Mouse (Mus musculus) lung, postnatal 36 days (tissue): ENCODE results near the gene Zscan20.
A peak's percentile ranks its signal among the peaks of the same experiment; 100 is the strongest.

ENCODE experiments used
- DNase-seq: peaks from one replicate; pipeline ENCODE4 v3.0.0; 2022; ENCODE audit warnings: mixed read lengths

The Zscan20 gene

DNA sequence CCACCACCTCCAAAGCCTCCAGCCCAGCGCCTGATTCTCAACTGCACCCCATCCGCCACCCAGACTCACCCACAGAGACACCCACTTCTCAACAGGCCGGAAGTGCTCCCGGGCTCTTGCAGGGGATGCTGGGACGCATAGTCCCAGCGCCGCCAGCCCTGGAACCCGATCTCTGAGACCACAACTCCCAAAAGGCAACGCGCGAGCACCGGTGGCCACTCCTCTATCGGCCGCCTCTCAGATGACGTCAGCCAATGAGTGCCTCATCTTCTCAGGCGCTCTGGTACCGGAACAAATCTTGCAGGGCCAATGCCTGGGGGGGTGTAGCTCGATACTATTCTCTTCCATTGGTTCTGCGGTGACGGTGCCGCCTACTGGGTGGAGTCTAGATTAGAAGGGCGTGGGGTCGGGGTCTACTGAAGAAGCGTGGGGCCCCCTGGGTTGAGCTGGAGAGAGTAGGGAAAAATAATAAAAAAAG is at the start of gene Zscan20:
Gene Zscan20 (minus strand): TSS at position 174 of the 478 bp plus-strand sequence.
- peak; percentile 99 for DNase-seq

DNA sequence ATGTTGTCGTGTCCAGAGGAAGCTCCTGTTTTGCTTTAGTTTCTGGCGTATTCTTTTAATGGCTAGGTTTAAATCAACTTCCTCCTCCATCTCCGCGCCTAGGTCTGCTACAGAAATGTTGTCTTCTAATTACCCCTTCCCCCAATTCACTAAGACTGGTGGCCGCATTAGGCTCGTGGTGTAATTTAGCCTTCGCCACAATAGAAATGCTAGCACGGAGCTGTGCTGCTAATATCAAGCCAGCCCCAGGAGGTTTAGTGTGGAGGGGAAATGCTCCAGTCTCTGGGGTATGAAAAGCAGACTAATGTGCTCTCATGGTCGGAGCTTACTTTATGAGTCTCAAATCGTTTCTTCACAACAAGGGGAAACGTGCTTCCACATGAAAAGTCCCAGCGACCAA is 45.5 kb upstream of the Zscan20 start:
- DNase-seq, result no peak

DNA sequence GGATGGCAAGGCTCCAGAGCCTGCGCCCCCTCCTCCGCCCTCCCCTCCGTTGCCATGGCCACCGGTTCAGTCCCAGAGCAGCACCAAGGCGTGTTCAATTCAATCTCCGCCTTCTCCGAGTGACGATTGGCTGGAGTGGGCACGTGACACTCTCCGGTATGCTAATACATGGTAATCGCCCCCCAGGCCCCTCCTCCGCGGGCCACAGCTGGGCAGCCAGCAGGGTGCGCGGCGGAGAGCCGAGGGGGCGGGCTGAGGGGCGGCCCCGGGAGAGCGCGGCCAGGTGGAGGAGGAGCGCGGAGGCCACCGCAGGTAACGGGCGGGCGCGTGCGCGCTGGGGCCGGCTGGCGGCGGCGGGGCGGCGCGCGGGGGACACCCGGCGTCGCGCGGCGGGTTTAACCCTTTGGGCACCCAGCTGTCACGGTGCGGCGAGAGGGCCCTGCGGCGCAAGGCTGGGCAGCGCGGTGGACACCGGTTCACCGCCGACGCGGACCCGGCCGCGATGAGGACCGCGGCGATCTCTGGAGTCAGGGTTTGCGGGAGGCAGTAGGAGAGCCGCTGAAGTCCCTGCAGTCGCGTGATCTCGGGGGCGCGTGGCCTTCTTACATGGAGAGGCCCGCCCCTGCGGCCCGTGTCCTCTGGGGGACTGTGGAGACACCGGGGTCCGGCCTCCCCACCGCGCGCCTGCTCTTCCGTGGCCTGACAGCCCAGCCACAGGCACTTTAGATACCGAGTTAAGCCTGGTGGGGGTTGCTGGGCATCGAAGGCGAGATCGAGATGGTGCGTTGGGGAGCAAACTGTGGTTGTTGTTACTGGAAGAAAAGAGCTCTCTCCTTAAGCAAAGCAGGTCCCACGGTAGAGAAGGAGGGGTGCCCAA is 44.8 kb upstream of the Zscan20 start, which contains the start of gene Phc2:
Gene Phc2 (plus strand): TSS at position 198 of the 877 bp plus-strand sequence.
- peak; percentile 98 for DNase-seq

DNA sequence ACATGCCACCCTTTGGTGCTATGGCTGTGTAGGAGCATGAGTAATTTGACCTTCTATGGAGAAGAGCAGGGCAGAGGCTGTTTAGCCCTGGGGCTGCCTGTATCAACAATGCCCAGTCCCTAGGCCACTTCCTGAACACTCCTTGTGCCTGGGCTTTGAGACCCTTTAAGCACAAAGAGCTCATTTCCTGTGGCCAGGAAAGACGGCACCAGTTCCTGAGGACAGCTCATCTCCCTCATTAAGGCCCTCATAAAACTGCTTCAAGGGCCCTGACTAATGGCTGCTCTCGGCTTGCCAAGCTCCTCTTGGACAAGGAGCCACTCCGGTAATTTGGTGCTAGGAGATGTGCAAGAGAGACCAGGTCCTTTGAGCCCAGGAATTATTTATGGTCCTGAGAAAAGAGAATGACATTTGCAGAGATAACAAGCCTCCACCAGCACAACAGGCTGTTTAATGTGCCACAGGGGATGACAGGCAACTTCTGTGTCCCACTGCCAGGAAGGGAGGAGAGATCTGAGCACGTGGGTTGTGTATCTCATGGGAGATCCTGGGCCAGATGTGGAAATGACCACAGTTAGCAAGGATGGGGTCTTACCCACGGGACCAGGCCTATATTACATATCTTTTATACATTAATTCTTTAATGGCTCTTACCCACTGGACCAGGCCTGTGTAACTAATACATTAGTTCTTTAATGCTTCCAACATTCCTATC is 42.8 kb upstream of the Zscan20 start:
- peak; percentile 41 for DNase-seq

DNA sequence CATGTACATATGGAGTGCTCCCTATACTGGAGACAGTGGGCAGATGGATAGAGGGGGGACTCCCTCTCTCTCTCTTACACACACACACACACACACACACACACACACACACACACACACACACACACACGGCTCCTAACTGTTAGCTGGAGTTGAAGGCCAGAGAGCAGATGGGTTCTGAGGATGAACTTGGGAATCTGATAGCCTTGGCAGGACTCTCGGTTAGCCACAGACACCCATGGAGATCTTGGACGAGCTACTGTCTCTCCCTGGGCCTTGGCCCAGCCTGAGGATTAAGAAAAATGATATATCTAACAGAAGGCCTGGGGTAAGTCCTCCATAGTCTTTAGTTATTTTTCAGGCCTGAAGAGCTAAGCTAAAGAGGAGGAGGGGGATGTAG is 41.6 kb upstream of the Zscan20 start:
- DNase-seq, result no peak

DNA sequence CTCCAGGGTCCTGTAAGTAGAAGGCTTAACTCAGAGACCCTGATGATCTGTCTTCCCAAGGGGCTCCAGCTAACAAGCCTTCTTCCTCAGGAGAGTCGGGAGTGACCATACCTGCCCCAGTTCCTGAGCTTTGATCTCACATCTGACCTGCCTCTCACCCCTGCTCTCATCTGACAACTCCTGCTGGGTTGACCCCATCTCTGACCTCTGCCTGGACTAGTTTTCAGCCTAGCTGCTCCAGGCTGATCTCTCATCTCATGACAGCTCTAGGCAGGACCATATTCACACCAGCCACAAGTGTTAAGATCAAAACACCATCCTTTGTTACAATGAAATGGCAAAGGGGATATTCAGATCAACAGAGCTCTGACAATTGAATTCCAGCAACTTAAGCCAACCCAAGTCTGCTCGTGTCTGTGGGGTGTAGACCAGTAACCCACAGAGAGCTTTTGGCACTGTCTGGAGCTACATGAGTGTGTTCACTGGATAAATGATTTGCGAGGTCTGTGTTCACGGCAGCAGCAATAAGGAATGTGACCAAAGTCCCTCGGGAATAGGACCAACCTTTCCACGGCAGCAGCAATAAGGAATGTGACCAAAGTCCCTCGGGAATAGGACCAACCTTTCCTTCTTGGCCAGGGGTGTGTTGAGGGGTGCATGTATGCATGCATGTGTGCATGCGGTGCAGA is 38.8 kb upstream of the Zscan20 start:
- no peak for DNase-seq

DNA sequence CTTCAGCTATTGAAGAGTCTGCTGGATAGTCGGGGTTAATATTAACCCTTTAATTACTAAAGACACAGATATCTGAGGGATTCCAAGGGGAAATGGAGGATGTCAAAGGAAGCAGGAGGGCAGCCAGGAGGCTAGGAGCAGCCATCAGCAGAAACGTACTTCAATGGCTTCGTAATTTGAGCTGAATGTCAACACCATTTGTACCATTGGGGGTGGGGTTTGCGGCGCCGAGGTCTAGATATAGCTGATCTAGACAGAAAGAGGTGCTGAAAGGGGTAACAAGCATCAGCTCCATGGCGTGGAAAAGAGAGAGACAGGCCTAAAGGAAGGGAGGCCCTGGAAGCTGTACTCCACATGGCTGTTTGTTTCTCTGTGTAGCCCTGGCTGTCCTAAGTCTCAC is 36.9 kb upstream of the Zscan20 start:
- DNase-seq, result no peak

DNA sequence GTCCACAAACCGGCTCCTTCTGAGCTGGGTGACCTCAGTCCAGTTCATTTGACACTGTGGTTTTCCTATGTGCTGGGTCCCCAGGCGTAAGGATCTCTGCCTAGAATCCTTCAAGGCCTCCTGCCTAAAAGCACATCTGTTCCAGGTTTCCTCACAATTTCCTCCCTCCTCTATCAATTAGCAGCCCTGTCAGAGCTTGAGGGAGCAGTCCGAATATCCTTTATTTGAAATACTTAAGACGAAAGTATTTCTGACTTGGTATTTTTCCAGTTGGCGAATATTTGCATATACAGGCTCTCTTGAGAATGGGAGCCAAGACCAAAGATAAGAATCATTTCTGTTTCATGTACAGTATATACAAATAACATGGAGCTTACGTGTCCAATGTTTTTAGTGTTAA is 36.0 kb upstream of the Zscan20 start:
- DNase-seq, result no peak

DNA sequence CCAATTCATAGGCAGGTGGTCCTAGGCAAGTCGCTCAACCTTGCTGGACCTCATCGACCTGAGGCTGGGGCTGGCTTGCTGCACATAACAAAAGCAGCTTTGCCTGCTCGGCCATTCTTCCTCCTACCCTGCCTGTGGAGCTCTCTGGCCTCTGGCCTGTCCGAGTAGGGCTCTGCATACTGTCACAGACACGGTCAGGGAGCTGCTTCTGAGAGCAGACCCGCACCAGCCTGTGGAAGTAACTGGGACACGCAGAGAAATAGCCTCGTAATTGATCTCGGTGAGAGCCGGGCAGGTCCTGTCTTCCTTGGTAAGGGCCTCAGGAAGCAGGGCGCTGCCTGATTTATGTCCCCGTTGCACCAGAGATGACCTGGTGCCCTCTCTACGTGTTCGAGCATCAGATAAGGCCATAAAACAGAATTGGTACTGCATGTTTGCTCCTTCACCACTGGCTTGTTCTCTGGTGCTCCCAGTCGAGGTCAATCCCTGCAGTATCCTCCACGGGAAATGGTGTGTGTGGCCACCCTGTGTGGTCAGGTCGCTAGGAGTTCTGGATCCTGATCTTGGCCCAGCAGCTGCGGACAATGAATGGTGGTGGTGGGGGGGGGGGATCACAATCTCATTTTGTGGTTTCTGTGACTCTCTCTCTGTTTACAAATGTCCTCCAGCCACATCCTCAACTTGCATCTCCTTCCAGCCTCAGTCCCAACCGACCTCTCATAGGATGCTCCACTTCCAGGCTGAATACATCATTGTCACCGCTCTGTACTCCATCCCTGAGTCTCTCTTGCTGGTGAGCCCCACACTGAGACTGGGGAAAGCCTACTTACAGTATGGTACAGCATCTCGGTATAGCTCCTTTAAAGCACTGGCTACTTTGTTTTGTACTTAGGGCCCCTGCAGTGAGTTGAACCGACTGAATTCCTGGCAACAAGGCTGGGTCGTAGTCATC is 32.1 kb upstream of the Zscan20 start:
- DNase-seq, result no peak

DNA sequence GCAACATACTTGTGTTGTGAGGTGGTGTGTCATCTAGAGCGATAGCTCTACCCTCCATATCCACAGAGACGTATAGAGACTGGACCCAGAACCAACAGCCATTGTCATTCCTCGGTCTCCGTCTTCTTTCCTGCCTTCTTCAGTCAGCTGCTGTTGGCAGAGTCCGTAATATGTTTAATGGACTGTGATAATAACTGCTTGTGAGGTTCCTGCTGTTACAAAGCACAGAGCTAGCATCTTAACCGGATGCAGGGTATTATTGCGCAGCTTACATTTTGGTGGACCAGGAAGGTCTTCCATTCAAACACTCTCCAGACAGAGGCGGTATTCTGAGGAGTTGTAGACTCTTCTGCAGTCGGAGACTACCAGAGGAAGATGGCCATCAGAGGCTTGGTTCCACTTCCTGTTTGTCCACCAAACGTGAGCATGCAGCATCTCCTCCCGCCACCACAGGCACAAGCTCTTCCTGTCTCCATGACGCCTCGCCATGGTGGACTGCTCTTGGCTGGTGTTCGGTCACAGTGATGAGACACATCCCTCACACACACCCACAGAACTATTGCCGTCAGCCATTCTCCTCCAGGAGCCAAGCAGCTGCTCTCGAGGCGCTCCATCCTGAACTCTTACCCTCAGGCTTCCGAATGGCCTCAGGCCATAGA is 28.5 kb upstream of the Zscan20 start:
- DNase-seq, result no peak

DNA sequence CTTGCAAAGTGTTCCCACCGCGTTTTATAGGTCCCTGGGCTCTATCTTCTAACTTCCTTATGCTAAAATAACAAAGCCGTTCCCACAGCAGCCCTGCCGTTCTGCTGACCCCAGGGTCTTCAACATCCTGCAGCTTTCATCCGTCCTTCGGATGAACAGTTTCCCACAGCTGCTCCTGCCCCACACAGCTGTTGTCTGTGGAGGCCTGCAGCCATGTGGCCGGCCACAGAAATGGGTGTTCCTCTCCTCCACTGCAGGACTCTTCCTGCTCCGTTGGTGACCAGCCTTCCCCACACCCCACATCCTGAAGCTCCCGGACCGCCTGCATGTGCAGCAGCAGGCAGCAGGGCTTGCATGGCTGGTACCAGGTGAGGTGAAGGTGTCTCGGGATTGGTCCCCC is 27.4 kb upstream of the Zscan20 start:
- DNase-seq, result no peak

DNA sequence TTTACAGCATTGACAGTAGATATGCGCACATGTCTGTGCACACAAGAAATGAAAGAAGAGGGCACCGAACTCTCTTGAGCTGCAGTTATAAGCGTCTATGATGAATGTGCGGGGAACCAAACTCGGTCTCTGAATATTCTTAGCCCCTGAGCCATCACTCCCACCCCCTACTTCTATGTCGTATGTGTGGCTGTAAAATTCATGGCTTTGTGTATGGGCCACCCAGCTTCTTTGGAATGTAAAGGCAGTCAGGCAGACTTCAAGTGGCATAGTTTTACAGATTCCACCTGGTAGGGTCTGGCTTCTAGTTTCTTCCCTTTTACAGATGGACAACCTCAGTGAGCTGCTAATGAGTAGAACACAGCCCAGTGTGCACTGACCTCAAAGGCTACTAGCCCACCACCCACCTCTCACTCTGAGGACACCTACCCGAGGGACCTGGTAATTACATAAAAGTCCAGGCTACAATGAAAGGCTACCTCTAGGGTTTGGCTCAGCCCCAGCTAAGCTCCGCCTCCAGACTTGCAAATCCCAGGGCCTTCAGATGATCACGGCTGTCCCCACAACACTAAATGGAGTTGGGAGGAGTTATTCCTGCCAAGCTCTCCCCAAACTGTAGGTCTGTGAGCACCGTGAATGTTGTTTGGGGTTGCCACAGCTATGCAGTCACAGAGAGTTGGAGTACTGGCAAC is 26.1 kb upstream of the Zscan20 start:
- peak; percentile 45 for DNase-seq

DNA sequence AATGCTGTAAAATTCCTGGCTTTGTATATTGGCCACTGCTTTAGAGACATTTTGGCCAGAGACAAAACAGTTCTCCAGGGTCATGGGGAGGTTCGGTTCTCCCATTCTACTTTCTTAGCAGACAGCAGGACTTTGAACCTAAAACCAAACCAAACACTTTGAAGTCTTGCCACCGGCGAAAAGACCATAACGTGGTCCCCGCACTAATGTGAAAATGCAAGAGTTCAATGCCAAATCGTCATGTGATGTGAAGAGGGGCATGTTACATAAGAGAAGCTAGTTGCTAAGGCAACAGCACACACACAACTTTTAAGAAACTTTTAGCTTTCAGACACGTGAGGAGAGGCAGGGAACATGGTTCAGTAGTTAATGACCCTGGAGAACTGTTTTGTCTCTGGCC is 25.6 kb upstream of the Zscan20 start:
- peak; percentile 66 for DNase-seq

DNA sequence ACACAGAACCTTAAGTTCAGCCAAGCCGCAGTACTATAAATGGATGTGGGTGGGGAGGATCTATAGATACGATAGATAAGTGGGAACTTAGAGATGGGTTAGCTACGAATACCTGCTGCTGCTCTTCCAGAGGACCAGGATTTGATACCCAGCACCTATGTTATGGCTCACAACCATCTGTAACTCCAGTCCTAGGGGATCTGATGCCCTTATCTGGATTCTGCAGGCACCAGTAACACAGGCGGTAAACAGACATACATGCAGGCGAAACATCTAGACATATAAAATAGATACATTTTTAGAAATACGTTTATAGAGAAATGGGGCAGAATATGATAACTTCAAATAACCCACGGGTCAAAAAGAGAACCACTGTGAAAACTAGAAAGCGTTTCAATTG is 11.2 kb upstream of the Zscan20 start:
- DNase-seq, result no peak

DNA sequence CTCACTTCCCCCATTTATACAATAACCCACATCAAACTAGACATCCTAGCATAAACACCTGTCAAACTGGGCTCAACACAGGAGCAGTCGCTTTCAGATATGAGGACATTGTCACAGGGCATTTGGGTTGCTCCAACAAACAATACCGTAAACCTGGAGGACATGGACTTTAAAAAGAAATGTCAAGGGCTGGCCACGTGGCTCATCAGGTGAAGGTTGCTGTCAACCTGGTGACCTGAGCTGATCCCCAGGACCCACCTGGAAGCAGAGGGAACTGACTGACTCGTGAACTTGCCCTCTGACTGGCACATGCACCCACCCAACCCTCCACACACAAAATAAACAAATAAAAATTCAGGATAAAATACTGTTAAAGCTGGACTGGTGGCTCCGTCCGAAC is 10.7 kb upstream of the Zscan20 start:
- DNase-seq, result no peak

DNA sequence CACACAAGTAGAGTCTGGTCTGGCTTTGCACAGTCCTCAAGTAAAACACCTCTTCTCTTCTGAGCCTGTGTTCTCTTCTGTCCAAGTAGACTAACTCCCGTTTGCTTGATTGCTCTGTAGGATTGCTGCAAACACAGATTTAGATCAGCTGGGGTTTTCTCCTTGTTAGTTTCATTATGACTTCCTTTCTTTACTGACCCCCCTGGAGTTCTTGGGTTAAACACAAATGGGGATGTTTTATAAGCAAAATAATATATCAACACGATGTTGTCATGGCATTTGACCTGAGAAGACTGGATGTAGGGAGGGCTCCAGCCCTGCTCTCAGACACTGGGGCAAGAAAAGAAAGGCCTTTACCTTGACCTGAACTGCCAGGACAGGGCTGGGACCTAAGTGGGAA is 9.1 kb upstream of the Zscan20 start:
- no peak for DNase-seq

DNA sequence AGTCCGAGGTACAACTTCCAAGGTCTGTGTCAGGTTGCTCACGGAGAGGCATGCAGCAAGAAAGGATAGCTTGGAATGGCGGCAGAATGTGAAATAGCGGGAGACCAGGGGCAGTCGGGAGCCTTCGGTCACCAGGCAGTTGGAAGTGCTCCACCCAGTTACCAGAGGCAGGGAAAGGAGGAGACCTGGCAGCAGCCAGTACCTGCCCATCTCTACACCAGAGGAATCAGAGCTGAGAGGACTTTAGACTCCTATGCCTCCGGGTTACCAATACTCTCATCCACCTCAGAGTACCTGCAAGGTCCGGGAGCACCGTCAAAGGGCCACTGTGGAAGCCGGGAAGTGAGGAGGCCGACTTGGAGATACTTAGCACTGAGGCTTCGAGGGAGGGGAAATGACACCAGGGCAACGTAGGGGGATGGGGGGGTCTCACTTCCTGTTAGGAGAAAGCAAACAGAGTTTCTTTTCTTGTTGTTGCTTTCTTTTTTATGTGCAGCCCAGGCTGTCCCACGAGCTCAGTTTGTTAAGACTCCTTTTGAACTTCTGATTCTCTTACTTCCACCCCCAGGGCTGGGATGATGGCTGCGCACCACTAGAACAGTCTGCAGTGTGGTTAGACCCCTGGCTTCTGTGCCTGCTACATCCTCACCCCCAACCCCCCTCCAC is 8.5 kb upstream of the Zscan20 start, which contains the start of gene Tlr12:
Gene Tlr12 (minus strand): TSS at position 374 of the 666 bp plus-strand sequence.
- DNase-seq, result peak; percentile 41

DNA sequence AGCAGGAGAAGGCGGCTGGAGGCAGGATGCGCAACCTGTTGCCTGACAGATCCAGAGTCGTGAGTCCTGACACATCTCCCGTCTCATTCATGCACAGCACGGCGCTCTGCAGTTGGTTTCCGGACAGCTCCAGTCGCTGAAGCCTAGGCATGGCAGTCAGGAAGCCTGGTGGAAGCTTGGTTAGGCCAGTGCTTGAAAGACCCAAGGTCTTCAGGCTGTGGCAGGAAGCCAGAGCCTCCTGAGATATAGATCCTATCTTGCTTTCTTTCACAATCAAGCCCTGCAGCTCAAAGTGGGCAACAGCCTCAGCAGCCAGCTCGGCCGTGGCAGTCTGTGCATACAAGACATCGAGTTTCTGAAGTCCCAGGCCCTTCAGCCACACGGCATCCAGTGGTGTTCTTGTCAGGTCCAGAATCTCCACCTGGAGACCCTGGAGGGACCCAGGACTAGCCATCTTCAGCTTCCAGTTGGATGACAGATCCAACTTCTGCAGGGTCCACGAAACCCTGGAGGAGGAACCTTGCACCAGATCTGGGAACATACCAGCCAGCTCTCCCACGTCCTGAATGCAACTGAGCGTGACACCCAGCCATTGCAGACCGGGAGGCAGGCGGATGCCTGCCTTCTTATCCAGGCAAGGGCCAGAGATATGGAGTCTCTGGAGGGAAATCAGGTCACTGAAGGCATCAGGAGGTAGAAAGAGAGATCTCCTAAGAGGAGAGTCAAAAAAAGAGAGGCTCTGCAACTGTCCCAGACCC is 7.6 kb upstream of the Zscan20 start:
- no peak for DNase-seq

DNA sequence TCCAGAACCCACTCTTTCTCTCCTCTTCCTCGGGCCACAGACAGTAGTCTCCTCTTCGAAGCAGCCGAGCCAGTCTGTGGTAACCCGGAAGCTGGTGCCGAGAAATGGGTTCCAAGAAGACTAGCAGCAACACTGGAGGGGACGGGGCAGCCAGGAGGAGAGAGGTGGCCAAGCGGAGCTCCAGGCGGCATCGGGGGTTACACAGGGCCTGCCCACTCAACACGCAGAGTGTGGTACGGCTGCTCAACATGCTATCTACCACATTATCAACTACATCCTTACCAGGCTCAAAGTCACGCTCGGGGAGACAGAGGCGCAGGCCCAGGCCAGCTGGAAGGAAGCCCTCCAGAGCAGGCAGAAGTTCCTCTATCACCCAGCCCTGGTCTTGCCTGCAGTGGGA is 5.9 kb upstream of the Zscan20 start:
- no peak for DNase-seq

DNA sequence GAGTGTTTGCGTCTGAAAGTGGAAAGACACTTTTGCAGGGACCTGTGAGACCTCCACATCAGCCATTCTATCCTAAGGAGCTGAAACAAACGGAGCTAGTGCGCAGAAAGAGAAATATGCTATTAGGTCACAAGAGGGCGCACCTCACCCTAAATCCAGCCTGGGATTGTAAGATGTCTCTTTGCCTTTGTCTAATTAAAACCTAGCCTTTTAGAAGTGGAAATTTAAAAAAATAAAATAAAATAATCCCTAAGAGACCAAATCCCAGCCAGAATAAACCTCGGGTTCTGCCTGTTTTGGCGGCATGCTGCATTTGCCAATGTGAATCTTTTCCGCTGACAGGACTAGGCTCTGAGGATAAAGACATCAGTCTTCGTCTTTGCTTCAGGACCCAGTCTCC is 3.4 kb upstream of the Zscan20 start:
- DNase-seq, result peak; percentile 72
